Comparison of ENCODE assay signal across 35 mouse cellular contexts in the genomic region with DNA sequence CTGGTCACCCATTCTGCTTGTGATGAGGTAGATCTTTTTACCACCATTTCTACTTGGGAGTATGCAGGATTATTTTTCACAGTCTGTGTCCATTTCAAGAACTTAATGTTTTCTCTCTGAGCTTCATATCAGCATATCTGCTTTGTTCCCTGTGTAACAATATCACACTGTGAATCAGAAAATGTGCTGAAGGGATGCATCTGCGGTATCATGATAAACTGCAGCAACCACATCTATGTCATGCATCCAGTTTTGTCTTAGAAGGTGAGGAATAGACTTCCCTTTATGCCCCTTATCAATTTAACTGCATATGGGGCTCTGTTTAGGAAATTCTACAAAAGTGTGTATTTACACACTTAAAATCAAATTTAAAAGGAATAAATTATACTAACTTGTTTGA.
"Had no signal": no experiment of that assay in that cellular context is flagged by ENCODE, and none has a peak within 500 bp of the region (broad histone marks: within the 10 kb centered on the region; RNA-seq: fewer than 3 reads in every experiment).

No protein-coding gene starts in this region.

- H3K4me3 ChIP-seq: heart, embryonic 10.5 days; heart, embryonic 12.5 days; heart, embryonic 13.5 days; heart, embryonic 15.5 days; hindbrain, embryonic 10.5 days; hindbrain, embryonic 12.5 days; hindbrain, embryonic 13.5 days; hindbrain, embryonic 15.5 days; intestine, embryonic 15.5 days; layer of hippocampus, adult 2 months; left cerebral cortex, adult 2 months had no signal

- H3K27me3 ChIP-seq: heart, embryonic 12.5 days; heart, embryonic 13.5 days; heart, embryonic 15.5 days; hindbrain, embryonic 12.5 days; hindbrain, embryonic 13.5 days; hindbrain, embryonic 15.5 days; intestine, embryonic 15.5 days had no signal

- H3K9me3 ChIP-seq: heart, embryonic 10.5 days; heart, embryonic 12.5 days; heart, embryonic 13.5 days; heart, embryonic 15.5 days; hindbrain, embryonic 10.5 days; hindbrain, embryonic 12.5 days; hindbrain, embryonic 13.5 days; hindbrain, embryonic 15.5 days; intestine, embryonic 15.5 days had no signal

- H3K9ac ChIP-seq: heart, embryonic 12.5 days; heart, embryonic 13.5 days; heart, embryonic 15.5 days; hindbrain, embryonic 12.5 days; hindbrain, embryonic 13.5 days; hindbrain, embryonic 14.5 days; hindbrain, embryonic 15.5 days; intestine, embryonic 15.5 days had no signal

- DNase-seq: heart, postnatal 10 days; heart, postnatal 14 days; heart, postnatal 36 days; heart, postnatal 4 days; kidney, adult 11 months; kidney, adult 18-20 months; kidney, adult 2 months; kidney, adult 8-10 months; kidney, adult 9 months; kidney, postnatal 10 days; kidney, postnatal 14 days; kidney, postnatal 25 days; kidney, postnatal 36 days; kidney, postnatal 4 days; layer of hippocampus, adult 9-11 months; layer of hippocampus, postnatal 36 days had no signal

- H3K4me1 ChIP-seq: heart, embryonic 10.5 days; heart, embryonic 12.5 days; heart, embryonic 13.5 days; heart, embryonic 15.5 days; hindbrain, embryonic 10.5 days; hindbrain, embryonic 12.5 days; hindbrain, embryonic 13.5 days; hindbrain, embryonic 15.5 days; intestine, embryonic 15.5 days had no signal

- H3K36me3 ChIP-seq: heart, embryonic 10.5 days; heart, embryonic 12.5 days; heart, embryonic 13.5 days; heart, embryonic 15.5 days; hindbrain, embryonic 10.5 days; hindbrain, embryonic 12.5 days; hindbrain, embryonic 13.5 days; hindbrain, embryonic 15.5 days; intestine, embryonic 15.5 days had no signal

- ATAC-seq: hindbrain, embryonic 16.5 days; hindbrain, postnatal 0 days; inflammation-experienced regulatory T-cells, adult 6 months; intestine, embryonic 15.5 days; intestine, embryonic 16.5 days; intestine, postnatal 0 days had no signal

- H3K4me2 ChIP-seq: heart, embryonic 11.5 days; heart, embryonic 12.5 days; heart, embryonic 13.5 days; heart, embryonic 15.5 days; hindbrain, embryonic 12.5 days; hindbrain, embryonic 13.5 days; hindbrain, embryonic 14.5 days; hindbrain, embryonic 15.5 days; intestine, embryonic 15.5 days had no signal

- H3K27ac ChIP-seq: heart, embryonic 10.5 days; heart, embryonic 13.5 days; heart, embryonic 15.5 days; hindbrain, embryonic 10.5 days; hindbrain, embryonic 12.5 days; hindbrain, embryonic 13.5 days; hindbrain, embryonic 14.5 days; hindbrain, embryonic 15.5 days; hindbrain, postnatal 0 days; intestine, embryonic 15.5 days; kidney, postnatal 0 days; layer of hippocampus, adult 2 months; left cerebral cortex, adult 2 months had no signal
